Mouse (Mus musculus): ENCODE results near the gene Cct5. TPM values are rescaled to one million over a fixed set of nuclear protein-coding genes. Genes with fewer than 3 reads are reported as not detected.

Cct5 gene
- polyA plus RNA-seq (2016; fragmentation: Nextera tagmentation; extraction: Ambion mirVana) = 803 and 810 TPM in 2 replicates

- Histone ChIP-seq H3K27ac (peak within 1 kb of the TSS; percentile 96), H3K4me3 (peak within 1 kb of the TSS; percentile 96), H3K9me3 (no peaks in the 10 kb centered on the region), H3K4me1 (peaks cover 30% of the 10 kb centered on the region), H3K36me3 (replicated peaks) (peaks cover 23% of the 10 kb centered on the region), H3K27me3 (ENCODE audit: poor library complexity, severe bottlenecking) (no peaks in the 10 kb centered on the region)
- DNase-seq (ENCODE audit: extremely low spot score, low spot score) = peak; percentile 99
- WGBS = under 1% methylated on average over 63 of the region's 63 CpGs
These were observed at the start of gene Cct5, which contains the start of gene Fam173b for GRCm38 (mm10) chr15:31601646-31602374. TSS of gene Cct5 (minus strand) at chr15:31601804. TSS of gene Fam173b (plus strand) at chr15:31601852.

GRCm38 (mm10) chr15:31650821-31651220, 49.2 kb upstream of the Cct5 start:
- no peak for DNase-seq (ENCODE audit: extremely low spot score, low spot score)
- Histone ChIP-seq H3K4me3 (no peak overlapping the region), H3K9me3 (no peaks in the 10 kb centered on the region), H3K4me1 (no peaks in the 10 kb centered on the region), H3K36me3 (replicated peaks) (no peaks in the 10 kb centered on the region), H3K27ac (no peak overlapping the region), H3K27me3 (ENCODE audit: poor library complexity, severe bottlenecking) (no peaks in the 10 kb centered on the region)
- WGBS = 95% methylated on average over 7 of the region's 7 CpGs

DNA sequence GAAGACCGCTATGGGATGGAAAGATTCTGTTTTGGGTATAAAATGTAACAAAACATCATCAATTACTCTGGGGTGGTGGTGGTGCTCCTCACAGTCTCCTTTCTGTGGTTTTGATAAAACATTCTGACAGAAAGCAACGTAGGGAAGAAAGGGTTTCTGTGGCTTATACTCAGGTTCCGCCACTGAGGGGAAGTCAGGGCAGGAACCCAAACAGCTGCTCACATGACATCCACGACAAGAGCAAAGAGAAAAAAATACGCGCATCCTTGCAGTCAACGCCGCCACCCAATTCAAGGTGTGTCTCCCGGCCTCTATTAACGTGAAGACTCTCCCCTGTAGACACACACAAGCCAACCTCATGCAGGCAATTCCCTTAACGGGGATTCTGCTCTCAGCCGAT, 48.1 kb upstream of the Cct5 start:
- Histone ChIP-seq H3K4me3 (no peak overlapping the region), H3K27me3 (ENCODE audit: poor library complexity, severe bottlenecking) (no peaks in the 10 kb centered on the region), H3K9me3 (no peaks in the 10 kb centered on the region), H3K27ac (no peak overlapping the region), H3K4me1 (no peaks in the 10 kb centered on the region), H3K36me3 (replicated peaks) (no peaks in the 10 kb centered on the region)
- 94% methylated on average over 12 of the region's 12 CpGs for WGBS
- no peak for DNase-seq (ENCODE audit: extremely low spot score, low spot score)

- H3K4me1 ChIP-seq = no peaks in the 10 kb centered on the region
- H3K9me3 ChIP-seq = no peaks in the 10 kb centered on the region
- no peak for DNase-seq (ENCODE audit: extremely low spot score, low spot score)
- no peaks in the 10 kb centered on the region for H3K36me3 ChIP-seq (replicated peaks)
- no peaks in the 10 kb centered on the region for H3K27me3 ChIP-seq (ENCODE audit: poor library complexity, severe bottlenecking)
- H3K4me3 ChIP-seq = no peak overlapping the region
- WGBS = 83% methylated on average over 8 of the region's 8 CpGs
- H3K27ac ChIP-seq = no peak overlapping the region
These were observed 46.4 kb upstream of the Cct5 start for GRCm38 (mm10) chr15:31647851-31648569.

- Histone ChIP-seq H3K4me1 (no peaks in the 10 kb centered on the region), H3K27me3 (ENCODE audit: poor library complexity, severe bottlenecking) (no peaks in the 10 kb centered on the region), H3K36me3 (replicated peaks) (no peaks in the 10 kb centered on the region), H3K9me3 (no peaks in the 10 kb centered on the region), H3K4me3 (no peak overlapping the region), H3K27ac (no peak overlapping the region)
- 89% methylated on average over 6 of the region's 6 CpGs for WGBS
- no peak for DNase-seq (ENCODE audit: extremely low spot score, low spot score)
These were observed 45.6 kb upstream of the Cct5 start for GRCm38 (mm10) chr15:31647225-31647624.

DNA sequence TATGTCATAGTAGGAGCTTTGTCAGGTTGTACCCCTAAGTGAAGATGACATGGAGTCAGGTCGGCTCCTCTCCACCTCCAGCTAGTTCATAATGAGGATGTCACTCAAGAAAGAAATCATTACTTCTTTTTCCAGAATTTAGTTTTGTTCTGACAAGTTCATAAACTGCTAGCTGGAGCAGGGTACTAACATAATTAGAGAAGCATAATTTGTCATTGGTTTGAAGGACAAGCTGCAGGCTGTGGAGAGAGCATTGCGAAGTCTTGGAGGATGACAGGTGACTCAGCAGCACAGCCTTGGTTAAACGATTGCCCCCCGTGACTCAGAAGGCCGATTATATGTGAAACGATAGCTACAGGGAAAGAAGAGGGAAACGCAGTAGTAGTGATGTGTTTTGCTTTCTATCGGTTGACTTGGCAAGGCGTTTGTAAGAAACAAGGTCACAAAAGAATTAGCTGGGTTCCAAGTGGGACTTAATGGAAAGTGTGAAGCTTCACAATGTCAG, 34.5 kb upstream of the Cct5 start:
- Histone ChIP-seq H3K36me3 (replicated peaks) (no peaks in the 10 kb centered on the region), H3K27me3 (ENCODE audit: poor library complexity, severe bottlenecking) (no peaks in the 10 kb centered on the region), H3K4me3 (no peak overlapping the region), H3K4me1 (peaks cover 9% of the 10 kb centered on the region), H3K27ac (no peak overlapping the region), H3K9me3 (no peaks in the 10 kb centered on the region)
- 91% methylated on average over 9 of the region's 9 CpGs for WGBS
- DNase-seq (ENCODE audit: extremely low spot score, low spot score) = no peak

DNA sequence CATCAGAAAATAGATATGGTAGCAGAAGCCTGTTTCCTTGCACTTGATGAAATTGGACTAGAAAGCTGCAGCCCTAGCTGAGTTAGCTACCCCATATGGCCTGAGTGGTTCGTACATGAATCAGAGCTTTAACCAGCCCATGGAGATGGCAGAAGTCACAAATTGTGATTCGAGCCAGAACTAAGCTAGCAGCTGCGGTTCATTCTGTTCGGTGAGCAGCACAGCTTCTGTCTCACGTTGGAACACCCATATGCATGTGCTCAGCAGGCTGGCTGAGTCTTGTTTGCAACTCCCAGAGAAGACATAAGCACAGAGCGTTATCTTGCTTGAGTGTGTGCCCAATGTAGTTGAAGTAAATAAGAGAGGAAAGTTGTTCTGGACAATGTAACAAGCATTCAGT, 33.0 kb upstream of the Cct5 start:
- no peaks in the 10 kb centered on the region for H3K27me3 ChIP-seq (ENCODE audit: poor library complexity, severe bottlenecking)
- no peaks in the 10 kb centered on the region for H3K36me3 ChIP-seq (replicated peaks)
- H3K27ac ChIP-seq = no peak overlapping the region
- DNase-seq (ENCODE audit: extremely low spot score, low spot score) = no peak
- H3K4me3 ChIP-seq = no peak overlapping the region
- H3K4me1 ChIP-seq = peaks cover 9% of the 10 kb centered on the region
- WGBS = 94% methylated on average over 6 of the region's 6 CpGs
- no peaks in the 10 kb centered on the region for H3K9me3 ChIP-seq

DNA sequence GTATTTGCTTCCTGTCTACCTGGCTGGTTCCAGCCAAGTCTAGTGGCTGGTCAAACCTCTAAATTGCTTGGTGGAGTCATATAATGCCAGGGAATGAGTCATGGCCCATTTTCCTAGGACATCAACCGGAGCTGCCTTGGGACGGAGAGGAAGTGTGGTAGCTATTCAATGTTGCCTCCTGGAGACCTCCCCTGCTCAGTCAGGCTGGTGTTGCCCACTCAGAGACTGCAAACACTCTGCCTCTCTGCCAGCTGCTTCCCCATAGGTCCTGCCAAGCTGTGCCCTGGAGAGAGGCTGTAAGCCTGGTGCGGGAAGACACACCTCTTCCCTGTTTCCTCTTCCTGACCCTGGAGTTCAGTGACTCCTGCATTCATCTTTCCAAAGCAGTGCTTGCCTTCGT, 30.9 kb upstream of the Cct5 start:
- no peaks in the 10 kb centered on the region for H3K9me3 ChIP-seq
- no peak for DNase-seq (ENCODE audit: extremely low spot score, low spot score)
- no peak overlapping the region for H3K27ac ChIP-seq
- H3K36me3 ChIP-seq (replicated peaks) = no peaks in the 10 kb centered on the region
- 92% methylated on average over 4 of the region's 4 CpGs for WGBS
- H3K4me3 ChIP-seq = no peak overlapping the region
- H3K4me1 ChIP-seq = peaks cover 20% of the 10 kb centered on the region
- no peaks in the 10 kb centered on the region for H3K27me3 ChIP-seq (ENCODE audit: poor library complexity, severe bottlenecking)

- Histone ChIP-seq H3K36me3 (replicated peaks) (no peaks in the 10 kb centered on the region), H3K4me1 (peaks cover 27% of the 10 kb centered on the region), H3K27ac (no peak overlapping the region), H3K4me3 (no peak overlapping the region), H3K27me3 (ENCODE audit: poor library complexity, severe bottlenecking) (no peaks in the 10 kb centered on the region), H3K9me3 (no peaks in the 10 kb centered on the region)
- WGBS = 78% methylated on average over 12 of the region's 12 CpGs
- DNase-seq (ENCODE audit: extremely low spot score, low spot score) = no peak
These were observed 29.8 kb upstream of the Cct5 start for GRCm38 (mm10) chr15:31631396-31631858.

- no peaks in the 10 kb centered on the region for H3K36me3 ChIP-seq (replicated peaks)
- no peaks in the 10 kb centered on the region for H3K9me3 ChIP-seq
- 94% methylated on average over 3 of the region's 3 CpGs for WGBS
- no peak overlapping the region for H3K27ac ChIP-seq
- no peaks in the 10 kb centered on the region for H3K27me3 ChIP-seq (ENCODE audit: poor library complexity, severe bottlenecking)
- no peak overlapping the region for H3K4me3 ChIP-seq
- peaks cover 27% of the 10 kb centered on the region for H3K4me1 ChIP-seq
- DNase-seq (ENCODE audit: extremely low spot score, low spot score) = no peak
These were observed 28.0 kb upstream of the Cct5 start for GRCm38 (mm10) chr15:31629556-31629955.

DNA sequence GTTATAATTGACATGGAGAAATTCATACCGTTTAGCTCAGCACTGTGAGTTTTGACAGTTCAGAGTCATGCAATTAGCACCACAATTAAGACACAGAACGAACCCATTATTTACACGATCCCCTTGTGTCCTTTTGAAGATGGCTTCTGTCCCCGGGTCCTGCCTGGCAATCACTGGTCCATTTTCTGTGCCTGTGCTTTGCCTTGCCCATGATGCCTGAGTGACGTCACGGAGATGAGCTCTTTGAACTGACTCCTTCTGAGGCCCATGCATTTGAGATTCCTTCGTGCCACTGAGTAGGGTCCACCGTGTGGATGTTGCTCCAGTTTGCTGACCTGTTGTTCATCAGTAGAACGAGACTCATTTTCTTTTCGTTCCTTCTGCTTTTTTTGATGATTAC, 26.6 kb upstream of the Cct5 start:
- WGBS = 79% methylated on average over 10 of the region's 10 CpGs
- Histone ChIP-seq H3K4me3 (no peak overlapping the region), H3K4me1 (peaks cover 27% of the 10 kb centered on the region), H3K27ac (no peak overlapping the region), H3K36me3 (replicated peaks) (peaks cover 10% of the 10 kb centered on the region; the same call in 1 of the 2 replicates), H3K27me3 (ENCODE audit: poor library complexity, severe bottlenecking) (no peaks in the 10 kb centered on the region), H3K9me3 (no peaks in the 10 kb centered on the region)
- DNase-seq (ENCODE audit: extremely low spot score, low spot score) = no peak

DNA sequence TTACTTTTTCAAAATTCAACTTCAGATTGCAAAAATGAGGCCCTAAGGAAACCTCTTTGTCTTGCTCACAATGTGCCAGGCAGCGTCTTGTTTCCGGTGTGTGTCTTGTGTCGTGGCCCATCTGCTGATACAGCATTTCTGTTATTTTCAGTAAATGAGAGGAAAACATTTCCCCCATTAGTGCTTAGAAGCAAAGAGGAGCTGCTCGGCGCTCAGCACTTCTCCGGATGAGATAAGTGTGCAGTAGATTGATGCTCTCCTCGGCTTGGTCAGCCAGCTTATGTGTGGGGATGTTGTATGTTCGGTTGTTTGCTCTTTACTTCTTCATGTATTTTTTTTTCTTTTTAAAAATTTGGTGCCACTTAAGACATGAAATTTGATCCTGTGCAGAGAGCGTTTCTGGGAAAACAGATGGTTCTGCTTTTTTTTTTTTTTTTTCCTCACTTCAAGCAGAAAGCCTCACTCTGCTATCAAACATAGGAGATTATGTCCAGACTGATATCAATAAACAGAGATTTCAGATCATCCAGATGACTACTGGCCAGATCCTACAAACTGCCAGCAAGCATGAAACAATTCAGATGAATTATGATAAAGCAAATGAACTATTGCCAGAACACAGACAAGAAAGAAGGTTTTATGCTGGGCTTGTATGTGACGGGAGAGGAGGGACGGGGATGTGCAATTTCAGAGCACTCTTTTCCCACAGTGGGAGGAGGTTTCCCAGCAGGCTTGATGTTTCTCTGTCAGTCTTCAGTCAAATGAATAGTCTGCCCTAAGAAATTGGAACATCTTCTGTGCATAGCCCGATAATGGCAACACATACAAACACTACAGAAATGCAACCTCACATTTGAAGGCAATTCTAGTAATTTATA, 25.9 kb upstream of the Cct5 start:
- no peaks in the 10 kb centered on the region for H3K27me3 ChIP-seq (ENCODE audit: poor library complexity, severe bottlenecking)
- peaks cover 15% of the 10 kb centered on the region for H3K36me3 ChIP-seq (replicated peaks)
- WGBS = 71% methylated on average over 12 of the region's 12 CpGs
- DNase-seq (ENCODE audit: extremely low spot score, low spot score) = no peak
- peaks cover 27% of the 10 kb centered on the region for H3K4me1 ChIP-seq
- H3K4me3 ChIP-seq = no peak overlapping the region
- H3K27ac ChIP-seq = peak overlapping the region; percentile 26; the same call in 1 of the 2 replicates
- H3K9me3 ChIP-seq = no peaks in the 10 kb centered on the region

Measured in forebrain, embryonic 10.5 days (tissue).